8 mouse cellular contexts compared by ENCODE assay signal in the genomic region with DNA sequence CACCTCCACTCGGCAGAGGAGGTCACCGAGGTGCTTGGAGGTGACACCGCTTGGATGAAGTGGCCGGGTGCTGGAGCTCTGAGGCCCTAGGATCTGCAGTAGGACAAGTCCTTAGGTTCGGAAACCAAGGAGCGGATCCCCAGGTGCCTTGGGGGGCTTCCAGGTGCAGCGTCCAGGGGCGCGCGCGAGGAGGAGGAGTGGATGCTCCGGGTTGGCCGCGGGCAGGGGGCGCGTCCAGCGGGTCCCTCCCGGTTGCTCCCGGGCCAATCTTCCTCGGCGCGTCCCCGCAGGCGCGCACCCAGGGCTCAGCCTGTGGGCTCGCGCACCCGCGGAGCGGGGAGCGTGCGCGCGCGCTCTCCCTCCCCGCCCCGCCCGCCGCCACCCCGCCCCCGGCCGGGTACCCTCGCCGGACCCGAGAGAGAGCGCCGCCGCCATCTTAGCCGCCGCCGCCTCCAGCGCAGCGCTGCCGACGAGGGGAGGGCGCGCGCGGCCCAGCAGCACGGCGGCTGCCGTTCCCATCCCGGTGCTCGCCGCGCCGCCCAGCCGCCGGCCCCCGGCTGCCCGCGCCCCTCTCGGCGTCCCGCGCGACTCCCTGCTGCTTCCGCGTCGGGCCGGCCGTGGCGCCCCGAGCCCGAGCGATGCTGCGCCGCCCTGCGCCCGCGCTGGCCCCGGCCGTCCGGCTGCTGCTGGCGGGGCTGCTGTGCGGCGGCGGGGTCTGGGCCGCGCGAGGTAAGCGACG. TPM values are rescaled to one million over a fixed set of nuclear protein-coding genes. Genes with fewer than 3 reads are reported as not detected.
DNase-seq lines count a peak whose midpoint lies in the region; ATAC-seq and TF ChIP-seq lines count a peak whose summit lies in the region.

A gene (plus strand): TSS at position 425 of the 739 bp plus-strand sequence.

- H3K4me1 ChIP-seq in hindbrain, postnatal 0 days (ENCODE audit: insufficient read depth, low read length), result 0 out of 2 replicates have a peak, but pooled peaks cover 3% of the 10 kb centered on the region

- H3K4me3 ChIP-seq in hindbrain, postnatal 0 days (ENCODE audit: low read length), result peak within 1 kb of the TSS; percentile 94

- H3K27ac ChIP-seq in hindbrain, postnatal 0 days, result peak within 1 kb of the TSS; percentile 91

- intact Hi-C loops in gastrocnemius, postnatal 14 days (cut with DNase I; ENCODE audit: low total_unique reads), result loop anchor here (5.0 kb wide), 1 partner anchor 34 kb away; no protein-coding TSS in a partner anchor
- intact Hi-C loops in left cerebral cortex, postnatal 10 days (cut with DNase I), result no loop called here

- under 1% methylated on average over 61 of the region's 103 CpGs for WGBS in hindbrain, postnatal 0 days

- peak; percentile 34 for ATAC-seq in common myeloid progenitor, adult 5-6 weeks (replicated peaks; ENCODE audit: low read depth, poor library complexity, severe bottlenecking)
- peak; percentile 86 for ATAC-seq in hindbrain, postnatal 0 days
- ATAC-seq in megakaryocyte progenitor cell, adult 5-6 weeks (replicated peaks; ENCODE audit: poor library complexity), result peak; percentile 49

- peak within 1 kb of the TSS; percentile 98 for H3K4me2 ChIP-seq in hindbrain, postnatal 0 days (ENCODE audit: low read depth, low read length)

- H3K9ac ChIP-seq in hindbrain, postnatal 0 days (replicated peaks; ENCODE audit: low read length), result peak within 1 kb of the TSS; percentile 94

- no peaks in the 10 kb centered on the region for H3K36me3 ChIP-seq in hindbrain, postnatal 0 days (ENCODE audit: insufficient read depth, low read length)
- H3K36me3 ChIP-seq in splenic B cell, adult 2 months (ENCODE audit: control insufficient read depth, insufficient read depth, low read length, poor library complexity, severe bottlenecking), result no peaks in the 10 kb centered on the region

- H3K27me3 ChIP-seq in hindbrain, postnatal 0 days (ENCODE audit: insufficient read depth, low read length), result no peaks in the 10 kb centered on the region
- H3K27me3 ChIP-seq in splenic B cell, adult 2 months (ENCODE audit: control insufficient read depth, insufficient read depth, low read length, poor library complexity, severe bottlenecking), result no peaks in the 10 kb centered on the region; the same call in 1 of the 2 replicates

- no peaks in the 10 kb centered on the region for H3K9me3 ChIP-seq in hindbrain, postnatal 0 days (ENCODE audit: low read length)

- peak; percentile 64 to 78 for DNase-seq in left cerebral cortex, adult 18-20 months (ENCODE audit: low spot score in 2 of 2)
- DNase-seq in left cerebral cortex, adult 11 months (ENCODE audit: low spot score), result no peak
- peak; percentile 65 for DNase-seq in gastrocnemius, postnatal 14 days
- peak; percentile 94 for DNase-seq in hindbrain, postnatal 0 days (ENCODE audit: low spot score)
- DNase-seq in left cerebral cortex, postnatal 10 days (ENCODE audit: extremely low spot score in 1 of 2, low spot score in 2 of 2), result peak; percentile 42 to 87
- DNase-seq in splenic B cell, adult 2 months (ENCODE audit: low read depth, low spot score), result peak; percentile 11

- TF ChIP-seq CTCF in hindbrain, postnatal 0 days (IDR thresholded peaks at IDR 0.05; ENCODE audit: low read depth), result no peak

RNA-seq across cellular contexts. Expression of the gene that starts here (rescaled TPM):
- 1,000 to 10,000 TPM; 1,374 to 1,386 TPM for total RNA-seq in left cerebral cortex, adult 18-20 months (2021)
- total RNA-seq in common myeloid progenitor, adult 5-6 weeks (2017), result 11.7 and 13.4 TPM in 2 replicates
- total RNA-seq in gastrocnemius, postnatal 14 days (2021), result 10 to 100 TPM; 42.0 to 56.1 TPM
- total RNA-seq in hindbrain, postnatal 0 days (2014; rRNA removed), result 590 and 603 TPM in 2 replicates
- polyA plus RNA-seq in hindbrain, postnatal 0 days (2015; fragmentation: Nextera tagmentation; extraction: Ambion mirVana), result 193 and 206 TPM in 2 replicates
- 100 to 1,000 TPM; 909 to 940 TPM for total RNA-seq in left cerebral cortex, postnatal 10 days (2021)
- 2.2 and 4.0 TPM in 2 replicates for total RNA-seq in megakaryocyte progenitor cell, adult 5-6 weeks (2015)
- total RNA-seq in megakaryocyte progenitor cell, adult 5-6 weeks (2017), result 4.1 and 5.9 TPM in 2 replicates

Comparison
In these comparisons a context has a peak if more than half of its experiments do, and no peak if none do; other contexts are left out.
1. RNA of the gene that starts here (total RNA-seq): 1,374 to 1,386 TPM in left cerebral cortex, adult 18-20 months, 909 to 940 TPM in left cerebral cortex, postnatal 10 days and 590 to 603 TPM in hindbrain, postnatal 0 days; 42.0 to 56.1 TPM in gastrocnemius, postnatal 14 days, 11.7 to 13.4 TPM in common myeloid progenitor, adult 5-6 weeks and 2.2 to 5.9 TPM in megakaryocyte progenitor cell, adult 5-6 weeks; every median in the first group is over 10 times any median in the second.
2. ATAC-seq: peak in every context shown above with its lines; median percentile 86 in hindbrain, postnatal 0 days; 49 in megakaryocyte progenitor cell, adult 5-6 weeks; 34 in common myeloid progenitor, adult 5-6 weeks.